Mouse (Mus musculus): ENCODE data around the gene Crybg2.

DNA sequence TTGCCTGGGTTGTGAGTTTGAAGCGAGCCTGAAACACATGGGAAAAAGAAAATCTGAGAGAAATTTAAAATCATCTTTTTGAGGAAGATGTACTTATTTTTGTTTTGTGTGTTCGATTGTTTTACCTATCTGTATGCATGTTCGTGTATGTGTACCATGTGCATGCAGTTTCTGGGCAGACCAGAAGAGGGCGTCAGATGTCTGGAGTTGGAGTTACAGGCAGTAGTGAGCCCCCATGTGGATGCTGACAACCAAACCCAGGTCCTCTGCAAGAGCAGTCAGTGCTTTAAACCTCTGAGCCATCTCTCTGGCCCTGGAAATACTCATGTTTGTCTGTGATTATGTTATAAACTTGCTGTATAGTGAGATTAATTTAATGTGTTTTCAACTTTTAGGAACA lies 24.4 kb downstream of the Crybg2 start:
- TF ChIP-seq CTCF (IDR thresholded peaks at IDR 0.05; ENCODE audit: extremely low read depth, insufficient read depth, low read length) (no peak), POLR2A (IDR thresholded peaks at IDR 0.05; ENCODE audit: extremely low read depth, insufficient read depth, low read length) (no peak)

All from cortical plate, adult 2 months (tissue).